Mouse (Mus musculus): Measurements from ENCODE around the gene Wnt2.

The Wnt2 gene

GRCm38 (mm10) chr6:18029746-18030656 is at the start of gene Wnt2:
TSS of gene Wnt2 (minus strand) at chr6:18030585.
- no peak for DNase-seq

- peak; percentile 26 for DNase-seq
Measured at GRCm38 (mm10) chr6:18078615-18079014, 48.2 kb upstream of the Wnt2 start.

GRCm38 (mm10) chr6:18076986-18077385 is 46.6 kb upstream of the Wnt2 start:
- no peak for DNase-seq

GRCm38 (mm10) chr6:18076577-18076976 is 46.2 kb upstream of the Wnt2 start:
- no peak for DNase-seq

GRCm38 (mm10) chr6:18057899-18058298 is 27.5 kb upstream of the Wnt2 start:
- no peak for DNase-seq

GRCm38 (mm10) chr6:18051702-18052101 is 21.3 kb upstream of the Wnt2 start:
- DNase-seq = no peak

- no peak for DNase-seq
Measured at GRCm38 (mm10) chr6:18044299-18044698, 13.9 kb upstream of the Wnt2 start.

- no peak for DNase-seq
Measured at GRCm38 (mm10) chr6:18043172-18043571, 12.8 kb upstream of the Wnt2 start.

- no peak for DNase-seq
Measured at GRCm38 (mm10) chr6:18032271-18032670, 1.9 kb upstream of the Wnt2 start.

- DNase-seq = peak; percentile 31
Measured at GRCm38 (mm10) chr6:18031509-18032010, 1.2 kb upstream of the Wnt2 start.

GRCm38 (mm10) chr6:18030868-18031508 is 603 bp upstream of the Wnt2 start:
- DNase-seq = no peak

- DNase-seq = no peak
Measured at GRCm38 (mm10) chr6:18024133-18024794, 6.1 kb downstream of the Wnt2 start.

GRCm38 (mm10) chr6:18013346-18013745 is 17.0 kb downstream of the Wnt2 start:
- no peak for DNase-seq

GRCm38 (mm10) chr6:18007356-18007755 is 23.0 kb downstream of the Wnt2 start:
- no peak for DNase-seq

GRCm38 (mm10) chr6:18002065-18002464 is 28.3 kb downstream of the Wnt2 start:
- DNase-seq = no peak

- no peak for DNase-seq
Measured at GRCm38 (mm10) chr6:17998497-17998896, 31.9 kb downstream of the Wnt2 start.

GRCm38 (mm10) chr6:17994956-17995790 is 35.2 kb downstream of the Wnt2 start:
- DNase-seq = no peak

GRCm38 (mm10) chr6:17991625-17992024 is 38.8 kb downstream of the Wnt2 start:
- peak; percentile 2 for DNase-seq

- DNase-seq = no peak
Measured at GRCm38 (mm10) chr6:17990173-17991028, 40.0 kb downstream of the Wnt2 start.

GRCm38 (mm10) chr6:17979361-17979760 is 51.0 kb downstream of the Wnt2 start:
- no peak for DNase-seq

- no peak for DNase-seq
Measured at GRCm38 (mm10) chr6:17978881-17979280, 51.5 kb downstream of the Wnt2 start.
